Mouse (Mus musculus) midbrain, embryonic 14.5 days (tissue): ENCODE data around the gene Man2b1. TPM values are rescaled to one million over a fixed set of nuclear protein-coding genes. Genes with fewer than 3 reads are reported as not detected.
"Not testable (repeated sequence)": the region's sequence is repeated elsewhere in the genome, so short reads cannot be mapped to it uniquely, and the experiment has no call there.

ENCODE experiments used
- ATAC-seq: fragments of 200-750 bp; cut with Nextera tagmentation; 2 replicates; pipeline ENCODE4 v1.8.0; 2017; ENCODE audit warnings: moderate number of reproducible peaks, moderate library complexity; ENCODE audit not compliant: low FRiP score, low TSS enrichment
- DNase-seq: peaks from one replicate; pipeline ENCODE4 v3.0.0-alpha.2; 2015
- H3K27ac ChIP-seq: fragments of 300-500 bp; sonication (generic); replicated peaks from 2 replicates; pipeline ENCODE4 v1.5.1; 2014; ENCODE audit warnings: mild to moderate bottlenecking, low read depth, low read length, moderate library complexity
- H3K27me3 ChIP-seq: fragments of 300-500 bp; sonication (generic); 2 replicates; pipeline ENCODE4 v1.6.1; 2014; ENCODE audit warnings: low read length, control low read depth, mixed read lengths; ENCODE audit not compliant: control insufficient read depth, insufficient read depth
- H3K36me3 ChIP-seq: fragments of 300-500 bp; sonication (generic); 2 replicates; pipeline ENCODE4 v1.6.1; 2014; ENCODE audit warnings: low read length, control low read depth; ENCODE audit not compliant: control insufficient read depth, insufficient read depth
- H3K4me1 ChIP-seq: fragments of 300-500 bp; sonication (generic); 2 replicates; pipeline ENCODE4 v1.6.1; 2014; ENCODE audit warnings: mild to moderate bottlenecking, antibody characterized with exemption, low read length, control low read depth; ENCODE audit not compliant: control insufficient read depth, insufficient read depth
- H3K4me2 ChIP-seq: fragments of 300-500 bp; sonication (generic); 2 replicates; pipeline ENCODE4 v1.6.1; 2014; ENCODE audit warnings: mild to moderate bottlenecking, low read length, moderate library complexity
- H3K4me3 ChIP-seq: fragments of 300-500 bp; sonication (generic); replicated peaks from 2 replicates; pipeline ENCODE4 v1.5.1; 2014; ENCODE audit warnings: low read depth, low read length
- H3K9ac ChIP-seq: fragments of 300-500 bp; sonication (generic); replicated peaks from 2 replicates; pipeline ENCODE4 v1.6.1; 2014; ENCODE audit warnings: mild to moderate bottlenecking, low read length, moderate library complexity
- H3K9me3 ChIP-seq: fragments of 300-500 bp; sonication (generic); 2 replicates; pipeline ENCODE4 v1.6.1; 2016; ENCODE audit warnings: low read length, control low read depth, mixed read lengths; ENCODE audit not compliant: control insufficient read depth
- WGBS: fragments of 180-500 bp; shearing (Covaris S2); extraction: QIAGEN DNeasy Blood & Tissue Kit; methylation state at CpG from one replicate; pipeline ENCODE4 v1.1.7; 2014; 5-methylcytosine and 5-hydroxymethylcytosine counted together
- polyA plus RNA-seq: library from polyadenylated mRNA; unstranded; fragments of >200 nt; fragmentation: Nextera tagmentation; extraction: Ambion mirVana; gene quantifications from 2 replicates; pipeline ENCODE4 v1.2.1, GENCODE M21; 2014

Man2b1 gene
- polyA plus RNA-seq, 1 experiment from 2014 or later = 17.2 TPM

DNA sequence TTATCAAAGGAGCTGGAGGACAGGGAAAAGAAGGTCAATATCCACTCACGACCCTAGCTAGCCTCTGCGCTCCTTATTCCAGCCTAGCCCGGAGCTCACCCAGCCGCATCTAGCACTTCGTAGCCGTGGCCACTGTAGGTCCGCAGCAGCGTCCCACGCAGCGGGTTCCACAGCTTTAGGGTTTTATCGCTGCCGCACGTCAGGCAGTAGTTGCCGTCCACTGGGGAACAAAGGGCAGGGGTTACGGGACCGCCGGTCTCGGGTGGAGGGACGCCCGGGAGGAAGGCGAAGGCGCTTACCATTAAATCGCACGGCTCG, 2.9 kb upstream of the Man2b1 start:
- 0% methylated on average over 25 of the region's 25 CpGs for WGBS
- H3K9me3 ChIP-seq = no peaks in the 10 kb centered on the region
- H3K27me3 ChIP-seq = no peaks in the 10 kb centered on the region
- peak; percentile 21 for DNase-seq
- H3K36me3 ChIP-seq = peaks cover 30% of the 10 kb centered on the region
- H3K9ac ChIP-seq = peak overlapping the region; percentile 91
- peak overlapping the region; percentile 16 for H3K27ac ChIP-seq
- H3K4me1 ChIP-seq = peaks cover 22% of the 10 kb centered on the region
- no peak for ATAC-seq
- peak overlapping the region; percentile 87 for H3K4me3 ChIP-seq
- peak overlapping the region; percentile 93 for H3K4me2 ChIP-seq

- peak within 1 kb of the TSS; percentile 91 for H3K9ac ChIP-seq
- H3K4me2 ChIP-seq = peak within 1 kb of the TSS; percentile 93
- H3K4me3 ChIP-seq = peak within 1 kb of the TSS; percentile 87
- WGBS = under 1% methylated on average over 30 of the region's 30 CpGs
- H3K4me1 ChIP-seq = peaks cover 22% of the 10 kb centered on the region
- peak; percentile 87 for DNase-seq
- peaks cover 25% of the 10 kb centered on the region for H3K36me3 ChIP-seq
- peak; percentile 10; the same call in 1 of the 2 replicates for ATAC-seq
- no peaks in the 10 kb centered on the region for H3K27me3 ChIP-seq
- peak within 1 kb of the TSS; percentile 16 for H3K27ac ChIP-seq
- H3K9me3 ChIP-seq = no peaks in the 10 kb centered on the region
Observed at GRCm38 (mm10) chr8:85080532-85081215, 2.4 kb upstream of the Man2b1 start, which contains the start of gene Wdr83os. Gene Wdr83os (plus strand): TSS chr8:85080740.

DNA sequence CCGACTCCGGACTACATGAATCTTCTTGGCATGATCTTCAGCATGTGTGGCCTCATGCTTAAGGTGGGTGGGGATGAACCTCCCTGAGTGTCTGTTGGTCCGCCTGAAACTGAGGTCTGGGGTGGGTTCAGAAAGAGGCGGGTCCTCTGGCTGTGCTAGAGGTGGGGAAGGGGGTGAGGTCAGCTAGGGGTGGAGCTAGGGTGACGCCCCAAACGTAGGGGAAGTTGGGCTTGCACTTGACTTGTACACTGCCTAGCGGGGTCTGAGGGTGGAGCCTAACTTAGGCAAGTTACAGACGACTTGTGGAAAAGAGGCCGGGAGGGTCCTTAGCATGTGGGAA, 1.9 kb upstream of the Man2b1 start, which contains the start of gene Wdr83:
Gene Wdr83 (minus strand): TSS at position 91 of the 340 bp plus-strand sequence.
- WGBS = 3% methylated on average over 9 of the region's 9 CpGs
- DNase-seq (peak; percentile 25), ATAC-seq (peak; percentile 53; the same call in 1 of the 2 replicates)
- Histone ChIP-seq H3K9me3 (no peaks in the 10 kb centered on the region), H3K4me2 (peak within 1 kb of the TSS; percentile 93), H3K9ac (peak within 1 kb of the TSS; percentile 91), H3K36me3 (peaks cover 20% of the 10 kb centered on the region), H3K4me3 (peak within 1 kb of the TSS; percentile 87), H3K4me1 (peaks cover 22% of the 10 kb centered on the region), H3K27ac (peak within 1 kb of the TSS; percentile 16), H3K27me3 (no peaks in the 10 kb centered on the region)

DNA sequence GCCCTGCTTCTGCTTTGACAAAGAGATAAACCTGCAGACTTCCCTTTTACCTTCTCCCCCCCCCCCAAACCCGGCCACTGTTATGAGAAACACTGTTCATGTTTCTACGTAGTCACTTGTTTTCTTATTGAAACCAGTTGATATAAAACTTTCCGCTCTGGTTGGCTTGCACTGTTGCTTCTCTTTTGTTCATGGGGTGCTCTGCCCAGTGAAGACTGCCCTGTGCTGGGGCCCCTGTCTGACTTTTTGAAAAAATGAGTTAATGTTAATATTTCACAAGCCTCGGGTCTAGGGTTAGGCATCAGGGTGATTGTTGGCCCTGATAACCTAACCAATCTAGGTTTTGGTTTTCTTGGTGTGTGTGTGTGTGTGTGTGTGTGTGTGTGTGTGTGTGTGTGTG, 901 bp upstream of the Man2b1 start:
- peaks cover 15% of the 10 kb centered on the region for H3K36me3 ChIP-seq
- not testable (repeated sequence) for H3K4me3 ChIP-seq, H3K9me3 ChIP-seq, H3K4me2 ChIP-seq, DNase-seq, H3K9ac ChIP-seq, H3K27ac ChIP-seq, ATAC-seq, H3K27me3 ChIP-seq
- peaks cover 22% of the 10 kb centered on the region for H3K4me1 ChIP-seq
- 94% methylated on average over 4 of the region's 4 CpGs for WGBS

DNA sequence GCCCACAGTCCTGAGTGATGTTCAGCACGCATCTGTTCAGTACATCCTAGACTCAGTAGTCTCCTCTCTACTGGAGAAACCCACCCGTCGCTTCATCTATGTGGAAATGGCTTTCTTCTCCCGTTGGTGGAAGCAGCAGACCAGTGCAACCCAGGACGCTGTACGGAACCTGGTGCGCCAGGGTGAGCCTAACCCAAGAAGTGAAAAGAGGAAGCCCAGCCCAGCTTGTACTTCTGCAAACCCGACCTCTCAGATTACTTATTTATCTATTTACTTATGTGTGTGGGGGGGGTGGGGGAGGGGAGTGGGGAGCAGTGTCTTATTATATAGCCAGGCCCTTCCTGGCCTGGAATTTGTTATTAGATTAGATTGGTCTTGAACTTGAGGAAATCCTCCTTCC, 1.6 kb downstream of the Man2b1 start:
- Histone ChIP-seq H3K27me3 (no peaks in the 10 kb centered on the region), H3K9ac (no peak overlapping the region), H3K36me3 (peaks cover 6% of the 10 kb centered on the region; the same call in 1 of the 2 replicates), H3K27ac (no peak overlapping the region), H3K9me3 (no peaks in the 10 kb centered on the region), H3K4me1 (peaks cover 19% of the 10 kb centered on the region), H3K4me3 (no peak overlapping the region), H3K4me2 (no peak overlapping the region)
- DNase-seq (no peak), ATAC-seq (no peak)
- WGBS = 91% methylated on average over 8 of the region's 8 CpGs

DNA sequence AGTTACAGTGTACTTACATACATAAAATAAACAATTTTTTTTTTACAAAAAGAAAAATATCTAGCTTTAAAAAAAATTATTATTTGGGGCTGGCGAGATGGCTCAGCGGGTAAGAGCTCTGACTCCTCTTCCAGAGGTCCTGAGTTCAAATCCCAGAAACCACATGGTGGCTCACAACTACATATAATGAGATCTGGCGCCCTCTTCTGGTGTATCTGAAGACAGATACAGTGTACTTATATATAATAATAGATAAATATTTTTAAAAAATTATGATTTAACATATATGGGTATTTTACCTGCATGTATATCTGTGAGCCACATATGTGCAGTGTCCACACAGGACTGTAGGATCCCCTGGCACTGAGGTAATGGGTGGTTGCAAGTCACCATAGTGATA, 3.2 kb downstream of the Man2b1 start:
- Histone ChIP-seq H3K4me2 (no peak overlapping the region), H3K4me3 (no peak overlapping the region), H3K9me3 (no peaks in the 10 kb centered on the region), H3K27ac (no peak overlapping the region), H3K4me1 (peaks cover 15% of the 10 kb centered on the region), H3K9ac (no peak overlapping the region), H3K27me3 (no peaks in the 10 kb centered on the region), H3K36me3 (peaks cover 12% of the 10 kb centered on the region; the same call in 1 of the 2 replicates)
- ATAC-seq = no peak
- DNase-seq = no peak
- 88% methylated on average over 3 of the region's 3 CpGs for WGBS

GRCm38 (mm10) chr8:85088771-85089170, 5.7 kb downstream of the Man2b1 start:
- H3K27ac ChIP-seq = no peak overlapping the region
- WGBS = 91% methylated on average over 2 of the region's 2 CpGs
- no peaks in the 10 kb centered on the region for H3K9me3 ChIP-seq
- peaks cover 2% of the 10 kb centered on the region for H3K4me1 ChIP-seq
- peaks cover 22% of the 10 kb centered on the region for H3K36me3 ChIP-seq
- H3K4me2 ChIP-seq = no peak overlapping the region
- DNase-seq = no peak
- no peak for ATAC-seq
- no peaks in the 10 kb centered on the region for H3K27me3 ChIP-seq
- no peak overlapping the region for H3K9ac ChIP-seq
- H3K4me3 ChIP-seq = no peak overlapping the region

GRCm38 (mm10) chr8:85090856-85091255, 7.8 kb downstream of the Man2b1 start:
- no peaks in the 10 kb centered on the region for H3K9me3 ChIP-seq
- no peak overlapping the region for H3K9ac ChIP-seq
- H3K36me3 ChIP-seq = peaks cover 37% of the 10 kb centered on the region
- H3K27me3 ChIP-seq = no peaks in the 10 kb centered on the region
- H3K4me3 ChIP-seq = no peak overlapping the region
- H3K27ac ChIP-seq = no peak overlapping the region
- no peak overlapping the region for H3K4me2 ChIP-seq
- 94% methylated on average over 11 of the region's 11 CpGs for WGBS
- ATAC-seq (no peak), DNase-seq (no peak)
- H3K4me1 ChIP-seq = no peaks in the 10 kb centered on the region

GRCm38 (mm10) chr8:85091526-85092090, 8.5 kb downstream of the Man2b1 start:
- Histone ChIP-seq H3K36me3 (peaks cover 43% of the 10 kb centered on the region), H3K4me2 (no peak overlapping the region), H3K27ac (no peak overlapping the region), H3K9ac (no peak overlapping the region), H3K4me3 (no peak overlapping the region), H3K27me3 (no peaks in the 10 kb centered on the region), H3K9me3 (no peaks in the 10 kb centered on the region), H3K4me1 (no peaks in the 10 kb centered on the region)
- ATAC-seq = no peak
- no peak for DNase-seq
- 31% methylated on average over 21 of the region's 21 CpGs for WGBS
